Mouse (Mus musculus): ENCODE results near the gene Cep126. TPM values are rescaled to one million over a fixed set of nuclear protein-coding genes. Genes with fewer than 3 reads are reported as not detected.

The Cep126 gene
- polyA plus RNA-seq, 1 experiment from 2014 or later, result 3.2 TPM

GRCm38 (mm10) chr9:8059636-8060035 is 74.5 kb downstream of the Cep126 start:
- WGBS, result 71% methylated on average over 3 of the region's 3 CpGs
- ATAC-seq (ENCODE audit: low read depth), result no peak
- Histone ChIP-seq H3K27me3 (no peaks in the 10 kb centered on the region), H3K36me3 (no peaks in the 10 kb centered on the region), H3K4me2 (no peak overlapping the region), H3K27ac (replicated peaks) (no peak overlapping the region), H3K9me3 (no peaks in the 10 kb centered on the region), H3K4me1 (replicated peaks) (no peaks in the 10 kb centered on the region), H3K4me3 (no peak overlapping the region), H3K9ac (no peak overlapping the region)

- H3K9ac ChIP-seq, result no peak overlapping the region
- WGBS, result 47% methylated on average over 1 of the region's 1 CpGs
- no peaks in the 10 kb centered on the region for H3K9me3 ChIP-seq
- H3K27me3 ChIP-seq, result no peaks in the 10 kb centered on the region
- H3K4me3 ChIP-seq, result no peak overlapping the region
- no peak overlapping the region for H3K27ac ChIP-seq (replicated peaks)
- no peaks in the 10 kb centered on the region for H3K36me3 ChIP-seq
- no peak overlapping the region for H3K4me2 ChIP-seq
- no peak for ATAC-seq (ENCODE audit: low read depth)
- H3K4me1 ChIP-seq (replicated peaks), result no peaks in the 10 kb centered on the region
Measured at GRCm38 (mm10) chr9:8054831-8055230, 79.3 kb downstream of the Cep126 start.

DNA sequence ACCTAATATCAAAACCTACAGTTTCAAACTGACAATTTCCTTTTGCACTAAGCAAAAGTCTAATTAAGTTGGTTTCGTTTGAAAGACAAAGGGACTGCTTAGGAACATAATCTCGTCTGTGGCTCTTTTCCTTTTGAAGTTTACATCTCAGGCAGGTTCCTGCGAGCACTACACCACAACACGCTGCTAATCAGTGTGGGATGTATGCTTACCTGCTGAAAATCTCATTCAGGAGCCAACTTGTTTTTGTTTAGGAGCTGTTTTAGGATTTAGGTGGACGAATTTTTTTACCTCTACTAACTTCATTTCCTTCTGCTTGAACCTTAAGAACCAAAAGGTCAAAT is 91.1 kb downstream of the Cep126 start:
- Histone ChIP-seq H3K4me1 (replicated peaks) (peaks cover 17% of the 10 kb centered on the region), H3K9me3 (no peaks in the 10 kb centered on the region), H3K9ac (peak overlapping the region; percentile 84; the same call in 1 of the 2 replicates), H3K27me3 (no peaks in the 10 kb centered on the region), H3K4me2 (peak overlapping the region; percentile 65), H3K27ac (replicated peaks) (peak overlapping the region; percentile 89), H3K36me3 (no peaks in the 10 kb centered on the region), H3K4me3 (peak overlapping the region; percentile 83)
- ATAC-seq (ENCODE audit: low read depth), result peak; percentile 66
- WGBS, result 29% methylated on average over 5 of the region's 5 CpGs

GRCm38 (mm10) chr9:8042338-8043043 is 91.6 kb downstream of the Cep126 start, which contains the start of gene Cfap300:
Cfap300 (minus strand) TSS chr9:8042823.
- peak within 1 kb of the TSS; percentile 65 for H3K4me2 ChIP-seq
- under 1% methylated on average over 39 of the region's 39 CpGs for WGBS
- no peaks in the 10 kb centered on the region for H3K36me3 ChIP-seq
- peak; percentile 99 for ATAC-seq (ENCODE audit: low read depth)
- H3K9ac ChIP-seq, result peak within 1 kb of the TSS; percentile 84
- H3K4me1 ChIP-seq (replicated peaks), result peaks cover 17% of the 10 kb centered on the region
- H3K27me3 ChIP-seq, result no peaks in the 10 kb centered on the region
- H3K4me3 ChIP-seq, result peak within 1 kb of the TSS; percentile 83
- peak within 1 kb of the TSS; percentile 89 for H3K27ac ChIP-seq (replicated peaks)
- no peaks in the 10 kb centered on the region for H3K9me3 ChIP-seq

DNA sequence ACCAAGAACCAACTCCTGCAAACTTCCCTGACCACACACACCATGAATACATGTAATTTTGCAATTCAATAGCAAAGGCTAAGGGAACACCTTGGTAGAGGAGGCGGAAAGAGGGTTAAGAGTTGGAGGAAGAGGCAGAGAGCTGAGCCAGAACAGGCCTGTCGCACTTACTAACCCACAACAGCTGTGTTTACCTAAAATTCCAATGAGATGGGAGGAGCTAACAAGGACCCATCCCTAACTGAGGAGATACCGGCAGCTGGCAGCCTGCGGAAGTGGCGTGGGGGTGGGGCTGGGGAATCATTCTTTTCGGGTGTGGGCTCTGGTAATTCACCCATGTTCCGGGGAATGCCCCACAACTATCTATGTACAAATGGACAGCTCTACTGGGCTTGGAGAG is 98.5 kb downstream of the Cep126 start:
- Histone ChIP-seq H3K4me1 (replicated peaks) (no peaks in the 10 kb centered on the region), H3K27me3 (no peaks in the 10 kb centered on the region), H3K27ac (replicated peaks) (no peak overlapping the region), H3K9me3 (no peaks in the 10 kb centered on the region), H3K4me2 (no peak overlapping the region), H3K9ac (no peak overlapping the region), H3K4me3 (no peak overlapping the region), H3K36me3 (peaks cover 9% of the 10 kb centered on the region; the same call in 1 of the 2 replicates)
- ATAC-seq (ENCODE audit: low read depth), result no peak
- WGBS, result 26% methylated on average over 7 of the region's 7 CpGs

GRCm38 (mm10) chr9:8035091-8035490 is 99.0 kb downstream of the Cep126 start:
- Histone ChIP-seq H3K36me3 (peaks cover 9% of the 10 kb centered on the region; the same call in 1 of the 2 replicates), H3K4me1 (replicated peaks) (no peaks in the 10 kb centered on the region), H3K4me3 (no peak overlapping the region), H3K9ac (no peak overlapping the region), H3K27ac (replicated peaks) (no peak overlapping the region), H3K4me2 (no peak overlapping the region), H3K27me3 (no peaks in the 10 kb centered on the region), H3K9me3 (no peaks in the 10 kb centered on the region)
- WGBS, result 65% methylated on average over 4 of the region's 4 CpGs
- no peak for ATAC-seq (ENCODE audit: low read depth)

DNA sequence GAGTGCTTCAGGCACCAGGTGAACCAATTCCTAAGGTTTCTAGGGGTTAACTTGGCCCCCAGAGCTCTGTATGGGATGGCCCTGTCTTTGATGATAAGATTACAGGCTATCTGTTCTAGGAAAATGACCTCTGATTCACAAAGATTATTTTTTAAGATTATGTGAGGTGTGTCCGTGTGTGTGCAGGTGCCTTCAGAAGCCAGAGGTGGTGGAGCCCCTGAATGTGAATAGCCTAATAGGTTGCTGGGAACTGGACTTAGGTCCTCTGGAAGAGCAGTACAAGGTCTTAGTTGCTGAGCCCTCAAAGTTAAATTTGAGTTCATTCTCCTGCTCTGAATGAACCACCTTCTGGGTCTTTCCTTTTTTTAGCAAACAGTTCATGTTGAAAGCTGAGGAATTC is 100.0 kb downstream of the Cep126 start:
- Histone ChIP-seq H3K36me3 (peaks cover 9% of the 10 kb centered on the region; the same call in 1 of the 2 replicates), H3K4me2 (no peak overlapping the region), H3K9ac (no peak overlapping the region), H3K4me1 (replicated peaks) (no peaks in the 10 kb centered on the region), H3K4me3 (no peak overlapping the region), H3K27ac (replicated peaks) (no peak overlapping the region), H3K27me3 (no peaks in the 10 kb centered on the region), H3K9me3 (no peaks in the 10 kb centered on the region)
- no peak for ATAC-seq (ENCODE audit: low read depth)
- 83% methylated on average over 1 of the region's 1 CpGs for WGBS

DNA sequence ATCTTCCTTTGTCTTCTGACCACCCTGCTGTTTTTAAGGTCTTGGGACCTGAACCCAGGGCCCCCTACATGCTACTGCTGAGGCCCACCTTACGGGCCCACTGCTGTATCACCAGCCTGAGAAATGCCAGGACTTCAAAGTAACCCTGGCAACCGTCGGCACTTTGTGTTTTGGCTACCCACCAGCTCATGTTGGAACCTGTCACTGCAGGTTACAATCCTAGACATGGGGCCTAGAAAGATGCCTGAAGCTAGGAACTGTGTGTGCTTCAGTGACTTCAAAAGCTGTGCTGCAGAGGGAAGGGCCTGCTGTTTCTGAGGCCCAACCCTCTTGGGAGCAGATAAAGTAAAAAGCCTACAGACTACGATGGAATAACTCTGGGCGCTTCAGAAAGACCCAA is 101.2 kb downstream of the Cep126 start:
- H3K4me3 ChIP-seq, result no peak overlapping the region
- no peak for ATAC-seq (ENCODE audit: low read depth)
- peaks cover 9% of the 10 kb centered on the region; the same call in 1 of the 2 replicates for H3K36me3 ChIP-seq
- H3K9ac ChIP-seq, result no peak overlapping the region
- no peaks in the 10 kb centered on the region for H3K27me3 ChIP-seq
- no peak overlapping the region for H3K4me2 ChIP-seq
- H3K27ac ChIP-seq (replicated peaks), result no peak overlapping the region
- H3K4me1 ChIP-seq (replicated peaks), result no peaks in the 10 kb centered on the region
- H3K9me3 ChIP-seq, result no peaks in the 10 kb centered on the region
- WGBS, result 83% methylated on average over 5 of the region's 5 CpGs

Other genes with a start within 250 kb of the Cep126 start
- gene Yap1, start 129.7 kb downstream of the Cep126 start, polyA plus RNA-seq (2015; fragmentation: Nextera tagmentation; extraction: Ambion mirVana), result 11.5 and 12.0 TPM in 2 replicates
- 14.2 and 17.3 TPM in 2 replicates for gene Cfap300, start 91.5 kb downstream of the Cep126 start, polyA plus RNA-seq (2015; fragmentation: Nextera tagmentation; extraction: Ambion mirVana)